Mouse (Mus musculus) E14TG2a.4 (cell line): Measurements from ENCODE around the gene Camk2n1.

Experiments
- CTCF ChIP-seq: conservative IDR thresholded peaks from 2 replicates; pipeline ENCODE4 v1.5.1; 2014; ENCODE audit warnings: low read length
- NANOG ChIP-seq: IDR thresholded peaks from 2 replicates; pipeline ENCODE4 v1.6.1; 2014; ENCODE audit warnings: borderline replicate concordance, low read length, mixed read lengths
- POU5F1 ChIP-seq: IDR thresholded peaks from 2 replicates; pipeline ENCODE4 v1.6.1; 2014; ENCODE audit warnings: low read length, borderline replicate concordance

GRCm38 (mm10) chr4:138462971-138463831 is 9.1 kb downstream of the Camk2n1 start:
- no peak; the same call in 1 of the 2 replicates for TF ChIP-seq CTCF
- no peak for TF ChIP-seq NANOG
- no peak for TF ChIP-seq POU5F1
